21 mouse cellular contexts compared by ENCODE assay signal in genomic region chr2:169902896-169903295, GRCm38 (mm10).
DNase-seq lines count a peak whose midpoint lies in the region; ATAC-seq and TF ChIP-seq lines count a peak whose summit lies in the region.
"Had no signal": no experiment of that assay in that cellular context is flagged by ENCODE, and none has a peak within 500 bp of the region (broad histone marks: within the 10 kb centered on the region; RNA-seq: fewer than 3 reads in every experiment).

No protein-coding gene starts in this region.

- H3K27ac ChIP-seq in hindbrain, embryonic 13.5 days = peak overlapping the region; percentile 24; the same call in 1 of the 2 replicates
- no peak overlapping the region for H3K27ac ChIP-seq in hindbrain, embryonic 10.5 days
- peak overlapping the region; percentile 14; the same call in 1 of the 2 replicates for H3K27ac ChIP-seq in midbrain, embryonic 13.5 days
- no peak overlapping the region for H3K27ac ChIP-seq in midbrain, embryonic 10.5 days (replicated peaks)
- H3K27ac ChIP-seq in midbrain, postnatal 0 days (ENCODE audit: low read depth, low read length) = peak overlapping the region; percentile 68
- H3K27ac ChIP-seq: embryonic facial prominence, embryonic 12.5 days; heart, embryonic 13.5 days had no signal

- no peaks in the 10 kb centered on the region for H3K9me3 ChIP-seq in hindbrain, embryonic 13.5 days
- H3K9me3 ChIP-seq in hindbrain, embryonic 10.5 days = no peaks in the 10 kb centered on the region
- H3K9me3 ChIP-seq in midbrain, embryonic 13.5 days = no peaks in the 10 kb centered on the region
- no peaks in the 10 kb centered on the region for H3K9me3 ChIP-seq in midbrain, embryonic 10.5 days (replicated peaks)
- H3K9me3 ChIP-seq in midbrain, postnatal 0 days (ENCODE audit: low read length) = no peaks in the 10 kb centered on the region
- H3K9me3 ChIP-seq: embryonic facial prominence, embryonic 12.5 days; heart, embryonic 13.5 days had no signal

- no peak overlapping the region for H3K9ac ChIP-seq in hindbrain, embryonic 13.5 days
- H3K9ac ChIP-seq in midbrain, embryonic 13.5 days (replicated peaks) = no peak overlapping the region
- no peak overlapping the region for H3K9ac ChIP-seq in midbrain, postnatal 0 days (replicated peaks; ENCODE audit: low read length, poor library complexity, severe bottlenecking)
- H3K9ac ChIP-seq: embryonic facial prominence, embryonic 12.5 days; heart, embryonic 13.5 days had no signal

- 50% methylated on average over 7 of the region's 7 CpGs for WGBS in hindbrain, embryonic 13.5 days
- 76% methylated on average over 7 of the region's 7 CpGs for WGBS in hindbrain, embryonic 10.5 days
- 49% methylated on average over 7 of the region's 7 CpGs for WGBS in midbrain, embryonic 13.5 days
- 78% methylated on average over 7 of the region's 7 CpGs for WGBS in midbrain, embryonic 10.5 days
- WGBS in midbrain, postnatal 0 days = 24% methylated on average over 7 of the region's 7 CpGs

- no peak overlapping the region for H3K4me3 ChIP-seq in hindbrain, embryonic 13.5 days
- H3K4me3 ChIP-seq in hindbrain, embryonic 10.5 days = no peak overlapping the region
- H3K4me3 ChIP-seq in midbrain, embryonic 13.5 days (replicated peaks) = no peak overlapping the region
- H3K4me3 ChIP-seq in midbrain, embryonic 10.5 days = no peak overlapping the region
- no peak overlapping the region for H3K4me3 ChIP-seq in midbrain, postnatal 0 days (ENCODE audit: low read depth, low read length)
- H3K4me3 ChIP-seq: embryonic facial prominence, embryonic 12.5 days; heart, embryonic 13.5 days had no signal

- H3K36me3 ChIP-seq in hindbrain, embryonic 13.5 days = no peaks in the 10 kb centered on the region
- no peaks in the 10 kb centered on the region for H3K36me3 ChIP-seq in hindbrain, embryonic 10.5 days
- H3K36me3 ChIP-seq in midbrain, embryonic 13.5 days = no peaks in the 10 kb centered on the region
- H3K36me3 ChIP-seq in midbrain, embryonic 10.5 days = no peaks in the 10 kb centered on the region
- no peaks in the 10 kb centered on the region for H3K36me3 ChIP-seq in midbrain, postnatal 0 days (ENCODE audit: insufficient read depth, low read length)
- H3K36me3 ChIP-seq: embryonic facial prominence, embryonic 12.5 days; heart, embryonic 13.5 days had no signal

- no peak overlapping the region for H3K4me2 ChIP-seq in hindbrain, embryonic 13.5 days
- H3K4me2 ChIP-seq in midbrain, embryonic 13.5 days (replicated peaks) = no peak overlapping the region
- H3K4me2 ChIP-seq in midbrain, postnatal 0 days (ENCODE audit: low read depth, low read length, poor library complexity, severe bottlenecking) = no peak overlapping the region
- H3K4me2 ChIP-seq: embryonic facial prominence, embryonic 12.5 days; heart, embryonic 13.5 days had no signal

- no peak for ATAC-seq in hindbrain, embryonic 13.5 days (ENCODE audit: low FRiP score)
- ATAC-seq in midbrain, embryonic 13.5 days = no peak
- peak; percentile 84 for ATAC-seq in midbrain, postnatal 0 days (ENCODE audit: low FRiP score)
- ATAC-seq: activated CD4-positive, CD25-positive, alpha-beta regulatory T cell, adult 4 months; inflammation-experienced regulatory T-cells, adult 6 months; intestine, postnatal 0 days; Patski had no signal

- no peak for TF ChIP-seq POLR2A in brain, embryonic 14.5 days (IDR thresholded peaks at IDR 0.05; ENCODE audit: borderline replicate concordance, extremely low read depth, insufficient read depth, insufficient read length, poor library complexity, severe bottlenecking)

- no peaks in the 10 kb centered on the region for H3K27me3 ChIP-seq in hindbrain, embryonic 13.5 days
- no peaks in the 10 kb centered on the region for H3K27me3 ChIP-seq in hindbrain, embryonic 10.5 days (ENCODE audit: insufficient read depth, poor library complexity, severe bottlenecking)
- no peaks in the 10 kb centered on the region for H3K27me3 ChIP-seq in midbrain, embryonic 13.5 days
- no peaks in the 10 kb centered on the region for H3K27me3 ChIP-seq in midbrain, embryonic 10.5 days (ENCODE audit: low read depth, poor library complexity, severe bottlenecking)
- no peaks in the 10 kb centered on the region for H3K27me3 ChIP-seq in midbrain, postnatal 0 days (ENCODE audit: insufficient read depth, low read length)
- H3K27me3 ChIP-seq: CH12.LX; embryonic facial prominence, embryonic 12.5 days; Patski had no signal

- no peak for DNase-seq in hindbrain, embryonic 10.5 days (ENCODE audit: low spot score)
- no peak for DNase-seq in midbrain, embryonic 10.5 days (ENCODE audit: low spot score)
- DNase-seq in brain, embryonic 14.5 days (ENCODE audit: low read depth) = peak; percentile 70
- peak; percentile 65 for DNase-seq in midbrain, postnatal 0 days (ENCODE audit: low spot score)
- DNase-seq in adrenal gland, postnatal 10 days = no peak
- DNase-seq: adrenal gland, postnatal 25 days; cerebellum, adult 11-12 months; cerebellum, adult 9-10 months; cerebellum, postnatal 25 days; gastrocnemius, postnatal 36 days; heart, adult 11 months; heart, postnatal 36 days had no signal

- peaks cover 27% of the 10 kb centered on the region for H3K4me1 ChIP-seq in hindbrain, embryonic 13.5 days (replicated peaks)
- H3K4me1 ChIP-seq in hindbrain, embryonic 10.5 days (replicated peaks) = peaks cover 20% of the 10 kb centered on the region
- peaks cover 10% of the 10 kb centered on the region for H3K4me1 ChIP-seq in midbrain, embryonic 13.5 days (replicated peaks)
- H3K4me1 ChIP-seq in midbrain, embryonic 10.5 days = peaks cover 14% of the 10 kb centered on the region
- peaks cover 3% of the 10 kb centered on the region; the same call in 1 of the 2 replicates for H3K4me1 ChIP-seq in midbrain, postnatal 0 days (ENCODE audit: insufficient read depth, low read length)

- no peak for TF ChIP-seq CTCF in brain, embryonic 14.5 days (IDR thresholded peaks at IDR 0.05; ENCODE audit: borderline replicate concordance, extremely low read depth, insufficient read depth, insufficient read length)
- no peak for TF ChIP-seq CTCF in midbrain, postnatal 0 days (IDR thresholded peaks at IDR 0.05)

Comparison
In these comparisons a context has a peak if more than half of its experiments do, and no peak if none do; other contexts are left out.
1. H3K27ac ChIP-seq: peak in hindbrain, embryonic 13.5 days (single experiment), midbrain, embryonic 13.5 days (single experiment) and midbrain, postnatal 0 days (single experiment); none in hindbrain, embryonic 10.5 days (single experiment) and midbrain, embryonic 10.5 days (single experiment).
2. DNase-seq: peak in brain, embryonic 14.5 days (single experiment) and midbrain, postnatal 0 days (single experiment); none in hindbrain, embryonic 10.5 days (single experiment), midbrain, embryonic 10.5 days (single experiment) and adrenal gland, postnatal 10 days (single experiment).